Mouse (Mus musculus): ENCODE data around the gene Edrf1.

DNA sequence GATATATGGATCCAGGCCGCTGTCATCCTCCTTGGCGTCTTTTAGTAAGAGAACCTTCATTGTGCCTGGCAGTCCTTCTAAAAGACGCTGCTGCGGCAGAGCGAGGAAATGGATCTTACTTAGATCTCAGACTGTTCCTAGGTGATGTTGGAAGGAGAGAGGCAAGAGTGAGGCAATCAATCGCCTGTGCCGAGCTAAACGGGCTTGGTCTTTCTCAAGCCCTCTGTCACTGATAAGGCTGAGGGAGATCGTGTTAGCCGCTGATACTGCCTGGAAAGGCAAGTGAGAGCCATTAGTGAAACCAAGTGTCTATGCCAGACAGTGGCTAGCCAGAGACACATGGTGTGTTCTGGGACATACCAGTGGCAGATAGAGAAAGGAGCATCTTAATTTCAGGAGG is 65.0 kb downstream of the Edrf1 start:
- TF ChIP-seq CTCF (IDR thresholded peaks at IDR 0.05; ENCODE audit: borderline replicate concordance, insufficient read depth, low read depth, low read length) = no peak
- TF ChIP-seq POLR2A (IDR thresholded peaks at IDR 0.05; ENCODE audit: borderline replicate concordance, insufficient read depth, low read length) = no peak
